Mouse (Mus musculus): ENCODE measurements around the gene Nup210.

Nup210 gene

DNA sequence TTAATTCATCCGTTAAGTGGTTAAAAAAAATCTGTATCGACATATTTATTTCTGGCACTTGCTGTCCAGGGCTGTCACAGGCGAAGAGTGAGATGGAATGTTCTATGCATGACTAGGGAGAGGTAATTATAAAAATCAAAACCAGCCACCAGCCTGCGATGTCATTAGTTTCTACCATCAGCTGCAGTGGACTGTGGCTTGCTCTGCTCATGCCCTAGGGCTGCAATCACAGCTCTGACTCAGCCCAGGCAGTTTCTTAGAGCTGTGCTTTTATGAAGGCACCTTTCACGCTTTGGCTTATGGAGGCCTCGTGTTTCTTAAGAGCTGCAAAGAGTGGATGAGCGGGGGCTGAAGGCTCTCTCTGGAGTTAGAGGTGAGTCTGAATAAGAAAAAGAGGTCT, 95.8 kb downstream of the Nup210 start:
- no peak for DNase-seq (ENCODE audit: low spot score in 2 of 2)

DNA sequence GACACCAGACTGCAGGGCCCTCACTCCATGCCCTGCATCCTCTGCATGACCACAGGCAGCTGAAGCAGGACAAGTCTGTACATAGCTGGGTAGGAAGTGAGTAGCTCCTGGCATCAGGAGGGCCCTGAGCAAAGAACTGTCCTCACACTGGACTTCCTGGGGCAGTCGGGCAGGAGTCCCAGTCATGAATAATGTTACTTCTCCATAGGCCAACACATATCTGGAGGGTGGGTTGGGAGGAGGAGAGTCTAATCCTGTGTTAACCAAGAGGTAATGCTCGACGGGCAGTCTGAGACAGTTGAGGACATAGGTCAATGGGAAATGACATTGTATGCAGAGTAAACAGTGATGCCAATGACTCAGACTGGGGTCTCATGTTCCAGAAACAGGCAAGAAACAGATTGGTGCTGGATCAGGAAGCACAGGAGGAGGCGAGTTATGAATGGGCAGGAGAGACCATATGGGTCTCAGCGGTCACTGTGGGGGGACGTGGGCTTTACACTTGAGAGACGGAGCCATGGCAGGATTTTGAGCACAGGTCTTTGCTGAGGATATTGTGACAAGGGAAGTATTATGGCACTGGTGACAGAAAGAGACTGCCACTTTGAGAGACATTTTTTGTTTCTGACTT, 99.9 kb downstream of the Nup210 start:
- DNase-seq (ENCODE audit: low spot score in 2 of 2) = no peak

DNA sequence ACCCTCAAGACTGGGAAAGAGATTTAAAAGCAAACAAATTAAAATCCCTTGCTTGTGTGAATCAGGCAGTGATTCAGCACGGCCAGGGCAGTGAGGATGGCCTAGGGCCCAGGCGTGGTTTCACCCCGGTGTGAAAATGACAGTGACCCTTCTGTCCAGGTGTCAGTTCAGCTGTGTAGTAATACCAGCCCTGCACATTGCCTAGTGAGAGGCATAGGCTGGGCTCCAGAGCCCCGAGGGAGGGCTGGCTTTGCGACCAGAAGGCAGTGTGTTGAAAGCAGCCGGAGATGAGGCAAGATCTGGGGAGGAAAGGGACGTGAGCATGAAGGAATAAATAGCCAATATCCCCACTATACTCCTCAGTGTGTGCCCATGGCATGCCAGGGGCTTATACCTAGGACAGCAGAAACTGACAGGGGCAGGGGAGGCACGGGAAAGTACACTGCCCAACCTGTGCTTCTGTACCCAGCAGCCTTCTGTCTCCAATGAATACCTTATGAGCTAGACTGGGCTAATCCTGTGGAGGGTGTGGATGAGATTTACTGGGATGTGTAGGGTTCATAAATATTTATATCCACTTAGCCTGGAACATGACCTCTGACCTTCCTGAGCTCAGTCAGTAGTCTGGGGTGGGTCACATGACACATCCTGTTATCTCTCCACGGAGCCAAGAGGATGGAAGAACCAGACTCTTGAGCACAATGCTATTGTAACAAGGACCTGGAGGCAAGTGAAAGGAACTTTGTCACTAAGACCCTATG, 102.3 kb downstream of the Nup210 start:
- DNase-seq (ENCODE audit: low spot score in 2 of 2) = no peak

GRCm38 (mm10) chr6:91012458-91012857, 104.2 kb downstream of the Nup210 start:
- DNase-seq (ENCODE audit: low spot score in 2 of 2) = no peak

- DNase-seq (ENCODE audit: low spot score in 2 of 2) = no peak
Measured at GRCm38 (mm10) chr6:91011568-91011967, 105.1 kb downstream of the Nup210 start.

DNA sequence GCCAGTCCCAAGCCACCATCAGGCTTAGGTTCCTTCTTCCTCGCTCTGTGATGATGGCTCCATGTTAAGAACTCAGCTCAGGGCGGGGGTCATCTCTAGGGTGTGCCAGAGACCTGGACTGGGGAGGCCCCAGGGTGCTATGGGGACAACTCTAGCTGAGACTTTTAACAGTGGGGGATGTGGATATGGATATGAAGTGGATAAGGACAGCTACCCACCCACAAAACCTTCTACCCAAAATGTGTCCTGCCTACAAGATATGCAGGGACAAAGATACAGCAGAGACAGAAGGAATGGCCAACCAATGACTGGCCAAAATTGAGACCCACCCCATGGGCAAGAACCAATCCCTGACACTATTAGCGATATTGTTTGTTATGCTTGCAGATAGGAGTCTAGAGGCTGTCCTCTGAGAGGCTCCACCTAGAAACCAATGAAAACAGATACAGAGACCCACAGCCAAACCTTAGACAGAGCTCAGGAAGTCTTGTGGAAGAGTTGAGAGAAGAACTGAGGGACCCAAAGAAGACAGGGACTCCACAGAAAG, 108.3 kb downstream of the Nup210 start:
- no peak for DNase-seq (ENCODE audit: low spot score in 2 of 2)

- DNase-seq (ENCODE audit: low spot score in 2 of 2) = no peak
Measured at GRCm38 (mm10) chr6:91007207-91007606, 109.4 kb downstream of the Nup210 start.

DNA sequence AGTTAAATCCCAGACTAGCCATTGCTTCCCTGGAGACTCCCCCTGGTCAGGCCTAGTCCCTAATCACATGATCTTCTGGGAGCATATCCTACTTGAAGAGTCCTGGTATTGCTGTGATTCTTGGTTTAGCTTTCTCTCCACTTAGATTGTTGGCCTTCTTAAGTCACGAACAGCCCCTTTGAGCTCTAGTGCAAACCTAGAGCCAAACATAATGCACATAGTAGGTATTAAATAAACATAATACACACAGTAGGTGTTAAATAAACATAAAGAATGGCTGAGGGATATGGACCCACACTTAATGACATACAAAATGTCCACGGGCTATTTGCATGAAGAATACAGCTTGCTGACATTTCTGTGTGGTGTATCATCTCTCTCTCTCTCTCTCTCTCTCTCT, 112.5 kb downstream of the Nup210 start:
- DNase-seq (ENCODE audit: low spot score in 2 of 2) = no peak

DNA sequence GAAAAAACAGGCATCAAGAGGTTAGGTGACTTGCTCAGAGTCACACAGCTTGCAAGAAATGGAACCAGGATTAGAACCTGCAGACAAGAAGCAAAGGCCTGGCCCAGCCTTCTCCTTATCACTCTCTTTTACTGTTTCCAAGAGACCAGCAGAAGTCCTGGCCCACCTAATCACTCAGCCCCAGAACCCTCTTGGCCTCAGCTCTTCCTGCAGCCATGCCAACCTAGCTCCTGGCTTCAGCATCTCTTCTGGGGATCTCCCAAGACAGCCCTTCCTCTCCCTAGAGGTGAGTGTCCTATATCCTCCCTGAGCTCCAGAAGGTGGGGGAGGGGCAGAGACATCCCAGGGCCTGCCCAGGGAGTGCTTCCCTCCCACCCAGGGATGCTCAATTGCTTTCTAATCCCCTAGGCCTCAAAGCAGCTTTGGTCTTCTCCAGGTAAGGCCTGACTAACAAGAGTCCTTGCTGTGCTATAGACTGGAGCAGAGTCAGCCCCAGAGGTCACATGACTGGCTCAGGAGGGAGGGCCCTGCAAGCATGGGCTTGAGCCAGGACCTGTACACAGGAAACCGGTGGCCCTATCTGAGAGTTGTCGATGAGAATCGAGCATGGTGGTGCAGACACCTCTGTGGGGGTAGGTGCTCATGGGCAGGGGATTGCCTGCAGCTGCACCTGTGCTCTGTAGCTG, 113.2 kb downstream of the Nup210 start:
- DNase-seq (ENCODE audit: low spot score in 2 of 2) = no peak

- DNase-seq (ENCODE audit: low spot score in 2 of 2) = no peak
Measured at GRCm38 (mm10) chr6:91001566-91001965, 115.1 kb downstream of the Nup210 start.

GRCm38 (mm10) chr6:91000819-91001525, 115.7 kb downstream of the Nup210 start:
- DNase-seq (ENCODE audit: low spot score in 2 of 2) = no peak

DNA sequence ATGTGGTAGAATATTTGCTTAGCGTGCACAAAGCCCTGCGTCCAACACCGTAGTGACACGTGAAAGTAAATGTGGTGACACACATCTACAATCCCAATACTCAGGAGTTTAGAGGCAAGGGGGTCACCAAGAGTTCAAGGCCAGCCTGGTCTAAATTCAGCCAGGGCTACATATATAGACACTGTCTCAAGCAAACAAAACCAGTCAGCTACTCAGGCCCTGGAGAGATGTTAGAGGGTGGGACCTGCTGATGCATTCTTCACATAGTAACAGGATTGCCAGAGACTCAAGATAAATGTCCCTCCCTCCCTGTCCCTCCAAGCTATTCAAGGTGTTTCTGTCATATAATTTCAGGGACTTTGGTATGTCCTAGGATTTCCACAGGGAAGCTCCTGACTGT, 117.5 kb downstream of the Nup210 start:
- no peak for DNase-seq (ENCODE audit: low spot score in 2 of 2)

GRCm38 (mm10) chr6:90997025-90997424, 119.6 kb downstream of the Nup210 start:
- no peak for DNase-seq (ENCODE audit: low spot score in 2 of 2)

GRCm38 (mm10) chr6:90996181-90996580, 120.4 kb downstream of the Nup210 start:
- no peak for DNase-seq (ENCODE audit: low spot score in 2 of 2)

DNA sequence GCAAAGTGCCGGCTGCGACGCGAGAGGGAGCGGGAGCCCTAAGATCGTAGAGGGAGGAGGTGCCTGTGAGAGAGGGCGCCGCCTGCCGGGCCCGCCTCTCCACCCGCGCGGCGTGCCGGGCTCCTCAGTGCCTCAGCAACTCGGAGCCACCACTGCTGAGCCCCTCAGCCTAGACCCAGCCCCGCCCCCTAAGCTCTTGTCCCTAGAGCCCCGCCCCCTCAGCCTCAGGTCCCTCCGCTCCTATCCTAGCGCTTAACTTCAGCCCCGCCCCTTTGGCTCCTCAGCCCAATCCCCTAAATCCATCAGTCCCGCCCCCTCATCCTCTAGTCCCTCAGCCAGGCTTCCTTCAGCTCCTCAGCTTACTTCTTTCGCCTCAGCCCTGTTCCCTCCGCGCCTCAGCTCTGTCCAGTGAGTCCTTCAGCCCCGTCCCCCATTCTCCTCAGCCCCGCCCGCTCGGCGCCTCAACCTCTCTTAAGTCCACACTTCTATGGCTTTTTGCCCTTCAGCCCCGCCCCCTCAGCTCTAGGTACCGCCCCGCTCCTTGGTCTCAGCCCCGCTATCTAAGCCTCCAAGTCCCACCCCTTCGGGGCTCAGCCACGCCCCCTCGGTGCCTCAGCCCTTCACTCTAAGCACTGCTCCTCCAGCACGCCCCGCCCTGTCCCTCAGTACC, 127.8 kb downstream of the Nup210 start, which contains the start of gene Iqsec1:
Iqsec1 (minus strand) TSS at position 38 of the 670 bp plus-strand sequence.
- peak; percentile 84 to 90 for DNase-seq (ENCODE audit: low spot score in 2 of 2)

GRCm38 (mm10) chr6:90988299-90988625, 128.4 kb downstream of the Nup210 start:
- no peak for DNase-seq (ENCODE audit: low spot score in 2 of 2)

DNA sequence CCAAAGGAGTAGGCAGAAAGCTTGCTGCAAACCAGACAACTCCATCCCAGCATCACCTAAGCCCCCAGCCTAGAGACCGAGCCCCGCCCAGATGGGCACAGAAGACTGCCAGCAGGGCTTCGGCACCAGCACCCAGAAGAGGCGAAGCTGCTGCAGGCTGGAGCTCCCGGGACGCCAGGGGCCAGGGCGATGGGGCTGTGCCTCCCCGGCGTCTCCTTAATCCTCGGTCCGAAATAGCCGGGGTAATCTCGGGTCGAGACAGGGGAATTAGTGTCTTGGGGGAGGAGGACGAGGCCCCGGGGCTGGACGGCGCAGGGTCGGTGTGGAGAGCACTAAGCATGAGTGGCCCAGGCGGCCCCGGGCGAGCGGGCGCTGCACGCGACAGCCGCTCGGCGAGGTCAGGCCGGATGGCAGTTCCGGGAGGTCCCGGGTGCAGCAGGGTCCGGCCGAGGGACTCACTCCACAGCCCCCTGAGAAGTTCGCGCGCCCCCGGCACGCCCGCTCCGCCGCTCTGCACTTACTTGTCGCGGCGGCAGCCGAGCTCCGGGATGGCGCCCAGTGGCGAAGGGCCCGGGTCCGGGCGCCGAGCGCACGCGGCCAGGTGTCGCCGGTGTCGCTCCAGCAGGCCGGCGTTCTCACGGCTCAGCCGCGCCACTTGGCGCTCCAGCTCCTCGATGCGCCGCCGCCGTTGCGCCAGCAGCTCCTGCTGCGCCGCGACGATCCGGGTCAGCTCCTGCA, 128.9 kb downstream of the Nup210 start:
- peak in 1 of 2 experiments; percentile 21 for DNase-seq (ENCODE audit: low spot score in 2 of 2)

GRCm38 (mm10) chr6:90984101-90984500, 132.5 kb downstream of the Nup210 start:
- no peak for DNase-seq (ENCODE audit: low spot score in 2 of 2)

DNA sequence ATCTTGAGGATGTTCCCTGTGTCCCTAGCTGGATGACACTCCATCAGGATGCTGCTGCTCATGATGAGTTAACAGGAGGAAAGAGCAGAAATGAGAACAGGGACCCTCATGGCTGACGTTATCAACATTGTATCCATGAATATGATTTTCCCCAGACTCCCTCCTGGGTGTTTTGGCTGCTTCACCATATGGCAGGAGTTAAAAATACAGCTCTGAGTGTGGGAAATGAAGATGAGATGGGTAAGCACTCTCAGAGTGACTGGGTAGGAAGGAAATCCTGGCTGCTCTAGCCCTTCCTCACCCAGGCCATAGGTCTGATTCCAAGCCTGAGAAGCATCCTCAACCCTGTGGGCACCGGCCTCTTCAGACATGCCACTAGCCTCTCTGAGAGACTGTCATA, 142.3 kb downstream of the Nup210 start:
- no peak for DNase-seq (ENCODE audit: low spot score in 2 of 2)

- DNase-seq (ENCODE audit: low spot score in 2 of 2) = no peak
Measured at GRCm38 (mm10) chr6:90969341-90969871, 147.2 kb downstream of the Nup210 start.
